Mouse (Mus musculus): Measurements from ENCODE around the gene Zfp644. TPM values are rescaled to one million over a fixed set of nuclear protein-coding genes. Genes with fewer than 3 reads are reported as not detected.

Zfp644 gene
- total and polyA plus RNA-seq, 2 experiments from 2014 or later = 45.7 to 78.1 TPM

GRCm38 (mm10) chr5:106599482-106599881, 97.6 kb downstream of the Zfp644 start:
- WGBS = 90% methylated on average over 8 of the region's 8 CpGs
- Histone ChIP-seq H3K4me2 (ENCODE audit: low read depth, low read length) (no peak overlapping the region), H3K4me3 (ENCODE audit: low read depth, low read length) (no peak overlapping the region), H3K27me3 (ENCODE audit: control insufficient read depth, insufficient read depth, low read length) (no peaks in the 10 kb centered on the region), H3K27ac (ENCODE audit: low read depth) (no peak overlapping the region), H3K9ac (replicated peaks; ENCODE audit: low read depth, low read length) (no peak overlapping the region), H3K9me3 (replicated peaks; ENCODE audit: control insufficient read depth, low read length) (no peaks in the 10 kb centered on the region), H3K36me3 (replicated peaks; ENCODE audit: control insufficient read depth, insufficient read depth, low read length) (peaks cover 18% of the 10 kb centered on the region; the same call in 1 of the 2 replicates), H3K4me1 (ENCODE audit: control insufficient read depth, insufficient read depth) (no peaks in the 10 kb centered on the region)
- DNase-seq (ENCODE audit: low spot score) = no peak
- TF ChIP-seq CTCF (IDR thresholded peaks at IDR 0.05; ENCODE audit: low read depth) (no peak), EP300 (IDR thresholded peaks at IDR 0.05; ENCODE audit: low read depth) (no peak)
- no peak for ATAC-seq (ENCODE audit: insufficient read depth, low read depth)

DNA sequence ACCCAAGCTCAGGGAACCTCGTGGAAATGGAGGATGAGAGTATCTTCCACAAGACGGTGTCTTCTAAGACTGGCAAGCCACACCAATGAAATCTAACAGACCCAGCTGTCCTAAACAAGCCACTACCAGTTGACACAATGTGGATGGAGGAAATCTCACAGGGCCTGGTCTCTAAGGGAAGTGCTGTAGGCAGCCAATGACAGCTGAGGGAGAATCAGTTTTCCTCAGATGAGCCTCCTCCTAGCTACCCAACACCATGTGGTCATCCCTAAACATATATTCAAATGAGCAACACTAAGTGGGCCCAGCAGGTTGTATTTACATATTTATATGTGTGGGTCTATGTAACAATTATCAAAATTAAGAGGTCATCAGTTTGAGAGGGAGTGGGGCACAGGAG, 99.6 kb downstream of the Zfp644 start:
- Histone ChIP-seq H3K27me3 (ENCODE audit: control insufficient read depth, insufficient read depth, low read length) (no peaks in the 10 kb centered on the region), H3K36me3 (replicated peaks; ENCODE audit: control insufficient read depth, insufficient read depth, low read length) (peaks cover 16% of the 10 kb centered on the region; the same call in 1 of the 2 replicates), H3K27ac (ENCODE audit: low read depth) (no peak overlapping the region), H3K9me3 (replicated peaks; ENCODE audit: control insufficient read depth, low read length) (no peaks in the 10 kb centered on the region), H3K4me1 (ENCODE audit: control insufficient read depth, insufficient read depth) (no peaks in the 10 kb centered on the region), H3K4me3 (ENCODE audit: low read depth, low read length) (no peak overlapping the region), H3K9ac (replicated peaks; ENCODE audit: low read depth, low read length) (no peak overlapping the region), H3K4me2 (ENCODE audit: low read depth, low read length) (no peak overlapping the region)
- no peak for DNase-seq (ENCODE audit: low spot score)
- TF ChIP-seq EP300 (IDR thresholded peaks at IDR 0.05; ENCODE audit: low read depth) = no peak
- TF ChIP-seq CTCF (IDR thresholded peaks at IDR 0.05; ENCODE audit: low read depth) = no peak
- no peak for ATAC-seq (ENCODE audit: insufficient read depth, low read depth)
- 85% methylated on average over 2 of the region's 2 CpGs for WGBS

GRCm38 (mm10) chr5:106594388-106594787, 102.7 kb downstream of the Zfp644 start:
- TF ChIP-seq CTCF (IDR thresholded peaks at IDR 0.05; ENCODE audit: low read depth) (0 out of 2 replicates have a peak, but pooled peaks have one; percentile 6), EP300 (IDR thresholded peaks at IDR 0.05; ENCODE audit: low read depth) (no peak)
- H3K9ac ChIP-seq (replicated peaks; ENCODE audit: low read depth, low read length) = no peak overlapping the region

GRCm38 (mm10) chr5:106590686-106591085, 106.4 kb downstream of the Zfp644 start:
- Histone ChIP-seq H3K9ac (replicated peaks; ENCODE audit: low read depth, low read length) (no peak overlapping the region), H3K4me2 (ENCODE audit: low read depth, low read length) (no peak overlapping the region), H3K4me3 (ENCODE audit: low read depth, low read length) (no peak overlapping the region), H3K9me3 (replicated peaks; ENCODE audit: control insufficient read depth, low read length) (no peaks in the 10 kb centered on the region), H3K36me3 (replicated peaks; ENCODE audit: control insufficient read depth, insufficient read depth, low read length) (peaks cover 12% of the 10 kb centered on the region; the same call in 1 of the 2 replicates), H3K27me3 (ENCODE audit: control insufficient read depth, insufficient read depth, low read length) (no peaks in the 10 kb centered on the region), H3K4me1 (ENCODE audit: control insufficient read depth, insufficient read depth) (no peaks in the 10 kb centered on the region), H3K27ac (ENCODE audit: low read depth) (no peak overlapping the region)
- ATAC-seq (ENCODE audit: insufficient read depth, low read depth) = no peak
- DNase-seq (ENCODE audit: low spot score) = no peak
- TF ChIP-seq EP300 (IDR thresholded peaks at IDR 0.05; ENCODE audit: low read depth) (no peak), CTCF (IDR thresholded peaks at IDR 0.05; ENCODE audit: low read depth) (no peak)
- WGBS = 89% methylated on average over 5 of the region's 5 CpGs

More at GRCm38 (mm10) chr5:106594388-106594787, 102.7 kb downstream of the Zfp644 start:
- H3K4me3 ChIP-seq (ENCODE audit: low read depth, low read length) = no peak overlapping the region
- H3K27ac ChIP-seq (ENCODE audit: low read depth) = no peak overlapping the region
- ATAC-seq (ENCODE audit: insufficient read depth, low read depth) (no peak), DNase-seq (ENCODE audit: low spot score) (no peak)
- no peak overlapping the region for H3K4me2 ChIP-seq (ENCODE audit: low read depth, low read length)
- H3K4me1 ChIP-seq (ENCODE audit: control insufficient read depth, insufficient read depth) = no peaks in the 10 kb centered on the region
- H3K27me3 ChIP-seq (ENCODE audit: control insufficient read depth, insufficient read depth, low read length) = no peaks in the 10 kb centered on the region
- H3K9me3 ChIP-seq (replicated peaks; ENCODE audit: control insufficient read depth, low read length) = no peaks in the 10 kb centered on the region
- peaks cover 20% of the 10 kb centered on the region; the same call in 1 of the 2 replicates for H3K36me3 ChIP-seq (replicated peaks; ENCODE audit: control insufficient read depth, insufficient read depth, low read length)

DNA sequence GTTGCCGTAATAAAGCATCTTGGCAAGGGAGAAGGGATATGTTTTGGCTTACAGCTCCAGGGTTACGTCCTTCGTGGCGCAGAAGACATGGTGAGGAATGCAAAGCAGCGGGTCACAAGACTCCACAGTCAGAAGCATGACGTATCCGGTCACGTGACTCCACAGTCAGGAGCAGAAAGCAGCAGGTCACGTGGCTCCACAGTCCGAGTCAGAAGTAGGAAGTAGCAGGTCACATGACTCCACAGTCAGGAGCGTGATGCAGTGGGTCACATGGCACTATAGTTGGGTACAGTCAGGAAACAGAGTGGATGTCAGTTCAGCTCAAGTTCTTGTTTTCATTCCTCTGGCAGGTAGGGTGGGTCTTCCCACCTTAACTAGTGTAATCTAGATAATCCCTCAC, 107.4 kb downstream of the Zfp644 start:
- Histone ChIP-seq H3K27me3 (ENCODE audit: control insufficient read depth, insufficient read depth, low read length) (no peaks in the 10 kb centered on the region), H3K9ac (replicated peaks; ENCODE audit: low read depth, low read length) (no peak overlapping the region), H3K36me3 (replicated peaks; ENCODE audit: control insufficient read depth, insufficient read depth, low read length) (peaks cover 11% of the 10 kb centered on the region; the same call in 1 of the 2 replicates), H3K4me2 (ENCODE audit: low read depth, low read length) (no peak overlapping the region), H3K9me3 (replicated peaks; ENCODE audit: control insufficient read depth, low read length) (no peaks in the 10 kb centered on the region), H3K4me1 (ENCODE audit: control insufficient read depth, insufficient read depth) (no peaks in the 10 kb centered on the region), H3K27ac (ENCODE audit: low read depth) (no peak overlapping the region), H3K4me3 (ENCODE audit: low read depth, low read length) (no peak overlapping the region)
- DNase-seq (ENCODE audit: low spot score) = no peak
- ATAC-seq (ENCODE audit: insufficient read depth, low read depth) = no peak
- no peak for TF ChIP-seq EP300 (IDR thresholded peaks at IDR 0.05; ENCODE audit: low read depth)
- TF ChIP-seq CTCF (IDR thresholded peaks at IDR 0.05; ENCODE audit: low read depth) = no peak
- 82% methylated on average over 11 of the region's 11 CpGs for WGBS

GRCm38 (mm10) chr5:106589006-106589405, 108.1 kb downstream of the Zfp644 start:
- Histone ChIP-seq H3K4me3 (ENCODE audit: low read depth, low read length) (no peak overlapping the region), H3K4me2 (ENCODE audit: low read depth, low read length) (no peak overlapping the region), H3K27me3 (ENCODE audit: control insufficient read depth, insufficient read depth, low read length) (no peaks in the 10 kb centered on the region), H3K4me1 (ENCODE audit: control insufficient read depth, insufficient read depth) (no peaks in the 10 kb centered on the region), H3K9me3 (replicated peaks; ENCODE audit: control insufficient read depth, low read length) (no peaks in the 10 kb centered on the region), H3K36me3 (replicated peaks; ENCODE audit: control insufficient read depth, insufficient read depth, low read length) (peaks cover 11% of the 10 kb centered on the region; the same call in 1 of the 2 replicates), H3K9ac (replicated peaks; ENCODE audit: low read depth, low read length) (no peak overlapping the region), H3K27ac (ENCODE audit: low read depth) (no peak overlapping the region)
- no peak for TF ChIP-seq EP300 (IDR thresholded peaks at IDR 0.05; ENCODE audit: low read depth)
- no peak for TF ChIP-seq CTCF (IDR thresholded peaks at IDR 0.05; ENCODE audit: low read depth)
- DNase-seq (ENCODE audit: low spot score) (no peak), ATAC-seq (ENCODE audit: insufficient read depth, low read depth) (no peak)
- WGBS = 83% methylated on average over 9 of the region's 9 CpGs

Data from heart, postnatal 0 days (tissue).